Mouse (Mus musculus) cerebellum, adult 2 months (tissue): ENCODE measurements around the gene Surf6.

Experiments used
- CTCF ChIP-seq: fragments of 200-500 bp; IDR thresholded peaks from 2 replicates; pipeline ENCODE4 v1.5.1; 2011; ENCODE audit warnings: low read depth, mild to moderate bottlenecking, control low read depth, low read length, moderate library complexity, borderline replicate concordance; ENCODE audit not compliant: insufficient read depth
- POLR2A ChIP-seq: fragments of 200-500 bp; IDR thresholded peaks from 2 replicates; pipeline ENCODE4 v1.6.1; 2011; ENCODE audit warnings: low read length, control low read depth, borderline replicate concordance; ENCODE audit not compliant: insufficient read depth

GRCm38 (mm10) chr2:26921784-26922183 lies 19.1 kb upstream of the Surf6 start:
- TF ChIP-seq POLR2A = no peak
- TF ChIP-seq CTCF = no peak
